Mouse (Mus musculus) T-cell, adult 2 months (primary cell): ENCODE data around the gene Golt1b.
"Not testable (repeated sequence)": the region's sequence is repeated elsewhere in the genome, so short reads cannot be mapped to it uniquely, and the experiment has no call there.

Experiments
- DNase-seq: peaks from one replicate; pipeline ENCODE4 v3.0.0; 2022; ENCODE audit warnings: low spot score

Golt1b gene

DNA sequence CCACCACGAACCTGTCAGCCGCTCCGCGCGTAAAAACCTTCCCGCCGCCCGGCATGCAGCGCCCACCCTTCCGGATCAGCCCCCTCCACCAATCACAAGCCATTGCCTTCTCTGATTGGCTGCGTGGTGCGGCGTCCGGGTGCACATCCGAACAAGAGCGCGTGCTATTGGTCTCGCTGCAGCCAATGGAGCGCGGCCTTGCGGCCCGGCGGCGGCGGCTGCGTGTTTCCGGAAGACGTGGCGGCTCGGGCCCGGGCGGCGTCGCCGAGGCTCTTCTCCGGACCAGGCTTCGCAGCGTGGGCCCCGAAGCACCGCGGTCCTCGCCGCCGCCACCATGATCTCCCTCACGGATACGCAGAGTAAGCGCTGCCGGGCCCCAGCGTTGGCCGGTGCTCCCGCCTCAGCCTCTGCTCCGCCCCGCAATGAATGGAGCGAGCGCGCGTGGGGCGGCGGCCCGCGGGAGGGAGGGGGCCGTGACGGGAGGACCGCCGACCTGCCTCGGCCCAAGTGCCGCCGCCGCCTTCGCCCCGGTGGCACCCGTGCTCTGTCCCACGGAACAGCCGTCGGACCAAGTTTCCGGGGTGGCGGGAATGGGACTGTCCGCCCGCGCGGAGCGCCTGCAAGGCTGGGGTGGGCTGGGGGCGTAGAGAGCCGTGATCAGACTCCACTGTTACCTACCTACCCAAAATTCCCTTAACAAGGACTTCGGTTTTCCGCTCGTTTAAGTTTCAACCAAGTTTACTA lies at the start of gene Golt1b, which contains the start of gene Recql:
TSS of gene Golt1b (plus strand) at position 211 of the 744 bp plus-strand sequence.
TSS of gene Recql (minus strand) at position 77 of the 744 bp plus-strand sequence.
- peak; percentile 99 for DNase-seq

- no peak for DNase-seq
These were observed 48.1 kb upstream of the Golt1b start for GRCm38 (mm10) chr6:142338961-142339360.

GRCm38 (mm10) chr6:142339576-142339975 lies 47.4 kb upstream of the Golt1b start:
- no peak for DNase-seq

GRCm38 (mm10) chr6:142343561-142343960 lies 43.5 kb upstream of the Golt1b start:
- DNase-seq: peak; percentile 37

GRCm38 (mm10) chr6:142345440-142346038 lies 41.5 kb upstream of the Golt1b start, which contains the start of gene Pyroxd1:
Pyroxd1 (plus strand) TSS chr6:142345654.
- peak; percentile 87 for DNase-seq

- peak; percentile 6 for DNase-seq
These were observed 40.6 kb upstream of the Golt1b start for GRCm38 (mm10) chr6:142346181-142347110.

DNA sequence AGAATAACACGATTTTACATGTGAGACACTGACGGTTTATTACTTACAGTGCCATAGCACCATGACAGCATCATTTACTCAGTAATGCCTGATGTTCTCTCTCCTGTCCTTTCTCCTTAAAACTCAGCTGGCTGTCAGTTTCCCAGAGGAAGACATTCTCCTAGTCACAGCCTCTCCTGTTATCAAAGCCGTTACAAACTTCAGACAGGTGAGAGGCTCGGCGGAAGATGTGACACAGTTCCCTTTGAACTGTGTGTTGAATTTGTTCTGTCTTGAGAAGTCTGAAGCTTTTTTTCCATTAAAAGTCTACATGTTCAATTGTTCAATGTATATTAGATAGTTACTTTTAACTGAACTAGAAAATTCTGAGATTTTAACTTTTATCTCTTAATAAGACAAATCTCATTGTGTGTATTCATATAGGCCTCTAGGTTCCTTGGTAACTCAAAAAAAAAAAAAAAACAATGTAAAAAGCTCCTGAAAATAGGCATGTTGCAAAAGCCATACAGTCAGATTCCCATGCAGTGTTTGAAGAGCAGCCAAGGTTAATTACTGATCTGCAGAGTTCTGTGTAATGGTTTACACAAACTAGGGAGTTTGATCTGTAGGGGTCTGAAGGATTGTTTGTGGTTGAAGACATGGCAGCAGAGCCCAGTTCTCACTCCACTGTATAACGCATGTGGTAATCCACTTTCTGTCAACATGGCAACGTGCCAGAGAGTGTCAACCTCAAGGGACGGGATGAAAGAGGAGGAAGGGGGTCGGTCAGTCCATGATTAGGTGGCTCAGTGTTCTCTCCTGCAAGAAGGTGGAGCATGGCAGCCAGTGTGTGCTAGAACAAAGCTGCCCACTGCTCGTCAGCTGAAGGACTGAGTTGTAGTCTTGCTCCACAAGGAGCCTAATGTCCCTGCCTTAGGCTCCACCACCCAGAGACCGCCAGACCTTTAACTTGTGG lies 39.3 kb upstream of the Golt1b start:
- DNase-seq: no peak

GRCm38 (mm10) chr6:142352099-142352498 lies 34.9 kb upstream of the Golt1b start:
- DNase-seq: not testable (repeated sequence)

DNA sequence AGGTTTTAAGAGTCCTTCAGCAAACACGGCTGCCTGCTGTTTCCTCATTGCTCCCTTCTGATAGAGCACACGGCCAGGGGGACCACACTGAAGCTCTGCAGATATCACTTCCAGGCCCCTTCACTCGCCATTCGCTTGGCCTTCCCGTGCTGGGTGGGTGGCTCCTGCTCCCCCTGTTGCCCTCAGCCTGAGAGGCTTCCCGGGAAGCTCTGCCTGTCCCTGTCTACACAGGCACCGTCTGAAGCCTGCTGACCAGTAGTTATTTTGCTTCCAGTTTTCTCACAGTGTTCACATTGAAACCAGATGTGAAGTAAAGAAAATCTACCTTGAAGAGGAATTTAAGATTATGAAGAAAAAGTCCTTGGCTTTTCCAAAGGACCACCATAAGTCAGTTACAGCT lies 29.9 kb upstream of the Golt1b start:
- no peak for DNase-seq

- no peak for DNase-seq
These were observed 25.0 kb upstream of the Golt1b start for GRCm38 (mm10) chr6:142362036-142362435.

DNA sequence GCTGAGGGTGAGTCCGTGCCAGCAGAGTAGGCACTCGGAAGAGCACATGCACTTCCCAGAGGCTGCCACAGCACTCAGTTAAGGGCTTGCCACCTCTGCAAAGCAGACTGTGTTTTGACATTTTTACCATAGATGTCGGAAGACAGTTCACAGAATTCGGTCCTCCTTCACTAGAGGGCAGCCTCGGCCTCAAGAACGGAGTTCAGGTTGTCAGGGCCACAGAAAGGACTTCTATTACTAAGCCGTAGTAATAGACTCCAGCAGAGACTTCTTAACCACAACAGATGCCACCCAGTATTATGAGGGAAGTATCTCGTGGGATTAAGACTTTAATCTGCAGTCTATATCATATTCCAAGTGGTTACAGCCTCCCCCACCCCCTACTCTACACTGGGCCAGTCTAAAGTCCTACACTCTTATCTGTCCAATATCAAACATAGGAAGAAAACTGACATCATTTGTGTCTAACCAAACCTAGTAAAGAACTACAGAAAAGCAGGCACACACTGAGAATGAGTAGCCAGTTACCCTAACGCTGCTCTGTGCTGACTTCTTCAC lies 23.9 kb upstream of the Golt1b start:
- no peak for DNase-seq

DNA sequence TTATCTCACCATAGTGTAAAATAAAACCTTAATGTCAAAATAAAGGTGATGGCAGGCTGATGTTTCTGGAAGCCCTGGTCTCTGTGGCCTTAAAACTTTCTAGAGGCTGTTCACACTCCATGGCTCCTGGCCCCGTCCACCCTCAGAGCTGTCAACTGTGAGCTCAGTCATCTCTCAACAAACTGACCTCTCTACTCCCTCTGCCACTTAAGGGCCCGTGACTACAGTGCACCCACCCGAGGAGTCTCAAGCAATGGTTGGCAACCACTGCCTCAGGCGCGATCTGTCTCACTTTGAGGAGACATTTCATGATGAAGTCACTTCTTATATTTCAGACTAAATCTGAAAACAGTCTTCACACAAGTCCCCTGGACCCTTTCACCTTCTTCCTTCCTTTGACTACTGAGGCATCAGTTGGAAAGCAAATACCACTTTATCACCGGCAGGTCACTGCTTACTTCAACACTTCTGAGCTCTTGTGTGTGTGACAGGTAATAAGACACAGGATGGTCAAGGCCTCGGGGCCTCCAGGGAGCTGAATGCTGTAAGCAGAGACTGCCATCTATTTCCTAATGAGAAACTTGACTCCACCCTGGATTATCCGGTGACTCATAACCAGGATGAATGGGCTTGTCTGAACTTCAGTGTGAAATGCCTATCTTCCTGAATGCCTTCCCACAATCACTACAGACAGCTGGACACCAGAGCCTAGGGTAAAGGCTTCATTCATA lies 21.1 kb upstream of the Golt1b start:
- DNase-seq: no peak

DNA sequence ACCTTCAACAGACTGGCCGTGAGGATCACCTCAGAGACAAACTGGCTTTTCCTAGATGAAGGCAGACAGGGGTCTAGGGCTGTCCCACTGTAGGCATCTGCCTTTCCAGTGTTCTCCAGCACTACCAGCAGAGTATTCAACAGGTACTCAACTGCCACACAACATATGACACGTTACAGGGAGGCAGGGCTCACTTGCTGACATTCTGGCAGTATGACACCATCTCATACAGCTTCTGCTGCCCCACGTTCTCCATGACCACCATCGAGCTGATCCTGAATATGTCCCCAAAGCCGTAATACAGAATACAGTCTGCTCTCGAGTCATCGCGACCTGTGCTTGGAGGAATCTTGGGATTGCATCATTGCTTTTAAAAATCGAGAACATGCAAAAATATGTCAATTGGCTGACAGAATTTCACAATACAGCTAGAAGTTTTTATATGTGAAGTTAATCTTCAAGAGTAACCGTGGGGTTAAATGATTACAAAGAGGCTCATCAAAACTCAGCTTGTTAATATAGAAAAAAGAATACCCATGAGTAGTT lies 20.5 kb upstream of the Golt1b start:
- DNase-seq: no peak

GRCm38 (mm10) chr6:142367565-142367964 lies 19.5 kb upstream of the Golt1b start:
- DNase-seq: no peak

- DNase-seq: no peak
These were observed 17.5 kb upstream of the Golt1b start for GRCm38 (mm10) chr6:142369568-142369967.

- DNase-seq: no peak
These were observed 9.9 kb upstream of the Golt1b start for GRCm38 (mm10) chr6:142377081-142377480.

- DNase-seq: no peak
These were observed 8.3 kb upstream of the Golt1b start for GRCm38 (mm10) chr6:142378576-142379330.

DNA sequence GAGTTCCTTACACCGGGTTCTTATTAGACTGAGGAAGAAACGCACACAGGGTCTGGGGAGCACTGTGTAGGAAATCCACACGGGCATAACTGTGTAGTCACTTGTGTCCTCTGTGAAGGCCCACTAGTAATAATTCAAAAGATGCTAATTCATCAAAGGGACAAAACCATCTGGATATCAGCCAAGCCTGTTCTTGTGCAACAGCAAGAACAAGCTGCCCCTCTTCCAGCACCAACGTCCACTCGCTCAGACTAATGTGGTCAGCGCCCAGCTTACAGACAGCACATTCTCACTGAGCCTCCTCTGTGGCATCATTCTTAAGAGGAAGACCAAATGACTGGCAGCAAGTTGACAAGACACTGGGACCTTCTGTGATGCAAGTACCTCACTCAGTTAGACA lies 7.1 kb upstream of the Golt1b start:
- DNase-seq: no peak

- DNase-seq: no peak
These were observed 5.4 kb upstream of the Golt1b start for GRCm38 (mm10) chr6:142381615-142382014.
